Mouse (Mus musculus) brown adipose tissue, adult 24 weeks (tissue): Measurements from ENCODE around the gene Fundc1. TPM values are rescaled to one million over a fixed set of nuclear protein-coding genes. Genes with fewer than 3 reads are reported as not detected.

Source experiments
- H3K27ac ChIP-seq: fragments of 200-500 bp; replicated peaks from 2 replicates; pipeline ENCODE4 v1.5.1; 2012; ENCODE audit warnings: low read depth, mild to moderate bottlenecking, low read length
- H3K4me1 ChIP-seq: fragments of 200-500 bp; 2 replicates; pipeline ENCODE4 v1.6.1; 2012; ENCODE audit warnings: low read length, mixed read lengths; ENCODE audit not compliant: control insufficient read depth, insufficient read depth, insufficient read length
- H3K4me3 ChIP-seq: fragments of 200-500 bp; 2 replicates; pipeline ENCODE4 v1.5.1; 2012; ENCODE audit warnings: low read depth, mild to moderate bottlenecking, low read length, moderate library complexity; ENCODE audit not compliant: insufficient read depth
- polyA plus RNA-seq: library from polyadenylated mRNA; stranded (reverse); fragments of >200 nt; gene quantifications from 2 replicates; pipeline ENCODE4 v1.2.4, GENCODE M21; 2012; ENCODE audit not compliant: missing spikeins, insufficient read depth, insufficient read length

Fundc1 gene
- polyA plus RNA-seq, 1 experiment: 56.2 TPM

DNA sequence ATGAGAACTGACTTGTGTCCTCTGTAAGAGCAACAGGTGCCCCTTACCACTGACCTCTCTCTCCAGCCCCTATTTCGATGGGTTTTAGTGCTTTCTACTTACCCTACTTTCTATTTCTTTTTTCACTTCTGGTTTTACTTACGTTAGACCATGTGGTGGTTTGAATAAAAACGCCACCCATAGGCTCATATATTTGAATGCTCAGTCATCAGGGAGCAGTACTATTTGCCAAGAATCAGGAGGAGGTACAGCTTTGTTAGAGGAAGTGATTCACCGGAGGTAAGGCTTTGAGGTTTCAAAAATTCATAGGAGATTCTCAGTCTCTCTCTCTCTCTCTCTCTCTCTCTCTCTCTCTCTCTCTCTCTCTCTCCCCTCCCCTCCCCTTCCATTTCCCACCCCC is 34.4 kb downstream of the Fundc1 start:
- H3K4me3 ChIP-seq: no peak overlapping the region
- H3K27ac ChIP-seq: no peak overlapping the region
- no peaks in the 10 kb centered on the region for H3K4me1 ChIP-seq

DNA sequence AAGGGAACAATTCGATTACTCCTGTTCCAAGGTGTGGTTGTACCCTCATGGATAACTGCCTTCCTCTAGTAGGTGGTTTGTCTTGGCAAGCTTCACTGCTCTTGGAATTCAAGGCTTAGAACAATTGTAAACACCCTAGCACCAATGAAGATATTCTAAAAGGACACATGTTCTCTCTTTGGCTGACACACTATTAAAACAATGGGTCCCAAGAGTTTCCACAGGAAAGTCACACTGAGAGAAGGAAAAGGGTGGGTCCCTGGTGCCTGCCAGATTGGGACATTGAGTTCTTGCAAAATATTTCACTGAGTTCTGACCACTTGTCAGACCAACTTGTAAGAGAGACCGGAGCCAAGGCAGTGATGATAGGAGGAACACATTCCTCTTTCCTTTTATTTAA is 45.1 kb downstream of the Fundc1 start:
- Histone ChIP-seq H3K27ac (peak overlapping the region; percentile 85), H3K4me3 (no peak overlapping the region), H3K4me1 (no peaks in the 10 kb centered on the region)

GRCm38 (mm10) chrX:17521221-17521716 is 50.9 kb downstream of the Fundc1 start:
- Histone ChIP-seq H3K27ac (peak overlapping the region; percentile 27; the same call in 1 of the 2 replicates), H3K4me1 (peaks cover 3% of the 10 kb centered on the region; the same call in 1 of the 2 replicates), H3K4me3 (no peak overlapping the region)

DNA sequence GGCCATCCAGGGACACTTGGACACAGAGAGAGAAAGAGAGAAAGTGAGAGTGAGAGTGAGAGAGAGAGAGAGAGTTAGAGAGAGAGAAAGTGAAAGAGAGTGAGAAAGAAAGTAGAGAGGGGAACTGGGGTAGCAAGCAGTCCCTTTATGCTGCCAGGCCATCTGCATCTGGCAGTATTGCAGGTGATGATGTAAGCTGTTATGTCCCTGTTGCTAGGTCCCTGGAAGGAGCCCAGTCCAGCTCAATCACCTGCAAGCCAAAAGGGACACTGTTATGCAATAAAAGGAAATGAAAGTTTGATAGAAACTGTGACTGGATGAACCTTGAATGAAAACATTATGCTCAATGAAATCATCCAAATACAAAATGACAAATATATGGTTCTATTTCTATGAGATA is 52.0 kb downstream of the Fundc1 start:
- peak overlapping the region; percentile 85 for H3K27ac ChIP-seq
- H3K4me3 ChIP-seq: peak overlapping the region; percentile 23
- peaks cover 3% of the 10 kb centered on the region; the same call in 1 of the 2 replicates for H3K4me1 ChIP-seq

GRCm38 (mm10) chrX:17514012-17514411 is 58.1 kb downstream of the Fundc1 start:
- Histone ChIP-seq H3K4me3 (no peak overlapping the region), H3K27ac (no peak overlapping the region), H3K4me1 (no peaks in the 10 kb centered on the region)

DNA sequence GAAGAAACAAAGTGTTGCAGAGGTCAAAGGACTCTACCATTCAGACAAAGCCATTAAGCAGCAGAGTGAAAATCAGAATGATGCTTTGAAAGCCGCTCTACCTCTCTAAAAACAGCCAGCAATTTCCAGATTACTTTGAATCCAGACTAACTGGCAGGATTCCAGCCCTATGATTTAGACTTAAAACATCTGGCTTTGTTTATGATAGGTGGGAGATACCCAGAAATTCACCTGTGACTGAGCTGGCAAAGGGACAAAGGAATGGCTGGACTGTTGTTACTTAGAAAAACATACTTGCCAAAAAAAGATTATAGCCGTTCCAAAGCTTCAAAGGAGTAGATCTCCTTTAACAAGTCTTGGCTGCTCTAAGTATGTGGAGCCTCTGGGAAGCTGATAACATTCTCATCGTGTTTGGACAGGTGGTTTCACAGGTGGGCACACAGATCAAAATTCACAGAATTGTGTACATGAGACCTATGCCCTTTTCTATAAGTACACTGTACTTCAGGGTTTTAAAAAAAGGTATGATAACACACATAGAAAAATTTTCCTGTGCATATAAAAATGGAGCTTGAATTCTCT is 60.0 kb downstream of the Fundc1 start:
- Histone ChIP-seq H3K4me1 (no peaks in the 10 kb centered on the region), H3K27ac (no peak overlapping the region), H3K4me3 (no peak overlapping the region)
